In genomic region chr5:114422591-114422990, GRCm38 (mm10) we compare ENCODE assay signal across 18 mouse cellular contexts. TPM values are rescaled to one million over a fixed set of nuclear protein-coding genes. Genes with fewer than 3 reads are reported as not detected.
DNase-seq lines count a peak whose midpoint lies in the region; ATAC-seq lines count a peak whose summit lies in the region.
"Had no signal": no experiment of that assay in that cellular context is flagged by ENCODE, and none has a peak within 500 bp of the region (broad histone marks: within the 10 kb centered on the region; RNA-seq: fewer than 3 reads in every experiment).

No protein-coding gene starts in this region.

- 45% methylated on average over 5 of the region's 5 CpGs for WGBS in hindbrain, embryonic 10.5 days
- WGBS in hindbrain, embryonic 12.5 days, result 42% methylated on average over 5 of the region's 5 CpGs
- WGBS in liver, embryonic 15.5 days (ENCODE audit: insufficient replicate concordance), result 33% methylated on average over 5 of the region's 5 CpGs
- WGBS in liver, embryonic 11.5 days, result 38% methylated on average over 5 of the region's 5 CpGs
- 54% methylated on average over 5 of the region's 5 CpGs for WGBS in neural tube, embryonic 11.5 days

- H3K4me2 ChIP-seq in hindbrain, embryonic 12.5 days (replicated peaks), result no peak overlapping the region
- peak overlapping the region; percentile 21; the same call in 1 of the 2 replicates for H3K4me2 ChIP-seq in liver, embryonic 15.5 days
- no peak overlapping the region for H3K4me2 ChIP-seq in liver, embryonic 11.5 days
- no peak overlapping the region for H3K4me2 ChIP-seq in neural tube, embryonic 11.5 days (ENCODE audit: low read depth)
- H3K4me2 ChIP-seq: embryonic facial prominence, embryonic 15.5 days; forebrain, embryonic 15.5 days; heart, embryonic 13.5 days; hindbrain, embryonic 15.5 days; midbrain, embryonic 13.5 days had no signal

- H3K27me3 ChIP-seq in hindbrain, embryonic 10.5 days (ENCODE audit: insufficient read depth, poor library complexity, severe bottlenecking), result no peaks in the 10 kb centered on the region
- no peaks in the 10 kb centered on the region for H3K27me3 ChIP-seq in hindbrain, embryonic 12.5 days
- no peaks in the 10 kb centered on the region for H3K27me3 ChIP-seq in liver, embryonic 15.5 days
- no peaks in the 10 kb centered on the region for H3K27me3 ChIP-seq in liver, embryonic 11.5 days (replicated peaks; ENCODE audit: control insufficient read depth, insufficient read depth, low read length)
- H3K27me3 ChIP-seq in neural tube, embryonic 11.5 days (ENCODE audit: control insufficient read depth, insufficient read depth, low read length), result no peaks in the 10 kb centered on the region
- H3K27me3 ChIP-seq: embryonic facial prominence, embryonic 15.5 days; forebrain, embryonic 15.5 days; heart, embryonic 13.5 days; hindbrain, embryonic 15.5 days; midbrain, embryonic 13.5 days had no signal

- no peak overlapping the region for H3K4me3 ChIP-seq in hindbrain, embryonic 10.5 days
- no peak overlapping the region for H3K4me3 ChIP-seq in hindbrain, embryonic 12.5 days
- no peak overlapping the region for H3K4me3 ChIP-seq in liver, embryonic 15.5 days (replicated peaks)
- H3K4me3 ChIP-seq in liver, embryonic 11.5 days (ENCODE audit: low read depth, low read length), result no peak overlapping the region
- H3K4me3 ChIP-seq in neural tube, embryonic 11.5 days (ENCODE audit: low read depth, low read length), result no peak overlapping the region
- H3K4me3 ChIP-seq: embryonic facial prominence, embryonic 15.5 days; forebrain, embryonic 15.5 days; heart, embryonic 13.5 days; hindbrain, embryonic 15.5 days; midbrain, embryonic 13.5 days had no signal

- peaks cover 48% of the 10 kb centered on the region for H3K36me3 ChIP-seq in hindbrain, embryonic 10.5 days
- H3K36me3 ChIP-seq in hindbrain, embryonic 12.5 days, result peaks cover 39% of the 10 kb centered on the region
- peaks cover 29% of the 10 kb centered on the region for H3K36me3 ChIP-seq in liver, embryonic 15.5 days (replicated peaks)
- H3K36me3 ChIP-seq in liver, embryonic 11.5 days (ENCODE audit: control insufficient read depth, insufficient read depth, low read length), result peaks cover 30% of the 10 kb centered on the region
- H3K36me3 ChIP-seq in neural tube, embryonic 11.5 days (ENCODE audit: control insufficient read depth, insufficient read depth, low read length), result peaks cover 14% of the 10 kb centered on the region

- no peak for ATAC-seq in hindbrain, embryonic 12.5 days (ENCODE audit: low FRiP score)
- no peak for ATAC-seq in liver, embryonic 15.5 days (ENCODE audit: insufficient read depth)
- ATAC-seq in liver, embryonic 11.5 days (replicated peaks; ENCODE audit: low FRiP score), result no peak
- no peak for ATAC-seq in neural tube, embryonic 11.5 days (ENCODE audit: insufficient read depth, low FRiP score, low TSS enrichment)
- ATAC-seq: forebrain, embryonic 15.5 days; midbrain, embryonic 13.5 days had no signal

- DNase-seq in hindbrain, embryonic 10.5 days (ENCODE audit: low spot score), result no peak
- DNase-seq in liver, embryonic 11.5 days (ENCODE audit: low spot score), result no peak
- no peak for DNase-seq in neural tube, embryonic 11.5 days (ENCODE audit: low spot score)
- no peak for DNase-seq in neural tube, embryonic 10.5 days (ENCODE audit: extremely low spot score, low spot score)
- no peak for DNase-seq in right cerebral cortex, postnatal 14 days
- DNase-seq: cerebellum, adult 2 months; gastrocnemius, postnatal 10 days; heart, postnatal 14 days; kidney, postnatal 4 days; thymus, adult 18-20 months; thymus, postnatal 4 days had no signal

- peak overlapping the region; percentile 56; the same call in 1 of the 2 replicates for H3K27ac ChIP-seq in hindbrain, embryonic 10.5 days
- no peak overlapping the region for H3K27ac ChIP-seq in hindbrain, embryonic 12.5 days
- no peak overlapping the region for H3K27ac ChIP-seq in liver, embryonic 15.5 days (replicated peaks)
- H3K27ac ChIP-seq in liver, embryonic 11.5 days (ENCODE audit: low read depth, low read length), result no peak overlapping the region; the same call in 1 of the 2 replicates
- H3K27ac ChIP-seq in neural tube, embryonic 11.5 days (ENCODE audit: low read depth, low read length), result no peak overlapping the region
- H3K27ac ChIP-seq: embryonic facial prominence, embryonic 15.5 days; forebrain, embryonic 15.5 days; heart, embryonic 13.5 days; hindbrain, embryonic 15.5 days; midbrain, embryonic 13.5 days had no signal

- H3K9ac ChIP-seq in hindbrain, embryonic 12.5 days, result no peak overlapping the region
- H3K9ac ChIP-seq in liver, embryonic 15.5 days, result no peak overlapping the region
- no peak overlapping the region for H3K9ac ChIP-seq in liver, embryonic 11.5 days (ENCODE audit: low read depth, low read length)
- peak overlapping the region; percentile 26; the same call in 1 of the 2 replicates for H3K9ac ChIP-seq in neural tube, embryonic 11.5 days (ENCODE audit: low read length)
- H3K9ac ChIP-seq: embryonic facial prominence, embryonic 15.5 days; forebrain, embryonic 15.5 days; heart, embryonic 13.5 days; hindbrain, embryonic 15.5 days; midbrain, embryonic 13.5 days had no signal

- H3K9me3 ChIP-seq in hindbrain, embryonic 10.5 days, result no peaks in the 10 kb centered on the region
- no peaks in the 10 kb centered on the region for H3K9me3 ChIP-seq in hindbrain, embryonic 12.5 days (replicated peaks)
- no peaks in the 10 kb centered on the region for H3K9me3 ChIP-seq in liver, embryonic 15.5 days (replicated peaks)
- H3K9me3 ChIP-seq in liver, embryonic 11.5 days (ENCODE audit: control insufficient read depth, low read length), result no peaks in the 10 kb centered on the region
- no peaks in the 10 kb centered on the region for H3K9me3 ChIP-seq in neural tube, embryonic 11.5 days (ENCODE audit: control insufficient read depth, low read length)
- H3K9me3 ChIP-seq: embryonic facial prominence, embryonic 15.5 days; forebrain, embryonic 15.5 days; heart, embryonic 13.5 days; hindbrain, embryonic 15.5 days; midbrain, embryonic 13.5 days had no signal

- H3K4me1 ChIP-seq in hindbrain, embryonic 10.5 days (replicated peaks), result peaks cover 19% of the 10 kb centered on the region
- peaks cover 3% of the 10 kb centered on the region; the same call in 1 of the 2 replicates for H3K4me1 ChIP-seq in hindbrain, embryonic 12.5 days
- H3K4me1 ChIP-seq in liver, embryonic 15.5 days (replicated peaks), result peaks cover 7% of the 10 kb centered on the region
- peaks cover 5% of the 10 kb centered on the region for H3K4me1 ChIP-seq in liver, embryonic 11.5 days (replicated peaks; ENCODE audit: control insufficient read depth, insufficient read depth, low read length)
- no peaks in the 10 kb centered on the region for H3K4me1 ChIP-seq in neural tube, embryonic 11.5 days (ENCODE audit: control insufficient read depth, insufficient read depth, low read length)
- H3K4me1 ChIP-seq: embryonic facial prominence, embryonic 15.5 days had no signal

RNA-seq across cellular contexts. Expression of gene Mmab, which starts 21.3 kb away (rescaled TPM):
- 30.1 TPM in 2 replicates for polyA plus RNA-seq in hindbrain, embryonic 10.5 days (2016; fragmentation: Nextera tagmentation; extraction: Ambion mirVana)
- polyA plus RNA-seq in hindbrain, embryonic 12.5 days (2016; fragmentation: Nextera tagmentation; extraction: Ambion mirVana), result 27.3 and 31.5 TPM in 2 replicates
- 10.3 and 11.0 TPM in 2 replicates for polyA plus RNA-seq in liver, embryonic 15.5 days (2015; fragmentation: Nextera tagmentation; extraction: Ambion mirVana)
- polyA plus RNA-seq in liver, embryonic 11.5 days (2014; fragmentation: Nextera tagmentation; extraction: Ambion mirVana), result 27.9 and 29.5 TPM in 2 replicates
- polyA plus RNA-seq in neural tube, embryonic 11.5 days (2014; fragmentation: Nextera tagmentation; extraction: Ambion mirVana), result 25.1 and 29.2 TPM in 2 replicates

RNA-seq across cellular contexts. Expression of gene Mvk, which starts 21.5 kb away (rescaled TPM):
- 60.9 and 66.6 TPM in 2 replicates for polyA plus RNA-seq in hindbrain, embryonic 10.5 days (2016; fragmentation: Nextera tagmentation; extraction: Ambion mirVana)
- 50.6 and 51.2 TPM in 2 replicates for polyA plus RNA-seq in hindbrain, embryonic 12.5 days (2016; fragmentation: Nextera tagmentation; extraction: Ambion mirVana)
- 32.7 TPM in 2 replicates for polyA plus RNA-seq in liver, embryonic 15.5 days (2015; fragmentation: Nextera tagmentation; extraction: Ambion mirVana)
- 46.5 and 48.5 TPM in 2 replicates for polyA plus RNA-seq in liver, embryonic 11.5 days (2014; fragmentation: Nextera tagmentation; extraction: Ambion mirVana)
- polyA plus RNA-seq in neural tube, embryonic 11.5 days (2014; fragmentation: Nextera tagmentation; extraction: Ambion mirVana), result 64.1 and 66.5 TPM in 2 replicates

RNA-seq across cellular contexts. Expression of gene Ube3b, which starts 42.2 kb away (rescaled TPM):
- 52.5 and 56.2 TPM in 2 replicates for polyA plus RNA-seq in hindbrain, embryonic 10.5 days (2016; fragmentation: Nextera tagmentation; extraction: Ambion mirVana)
- polyA plus RNA-seq in hindbrain, embryonic 12.5 days (2016; fragmentation: Nextera tagmentation; extraction: Ambion mirVana), result 57.9 and 58.2 TPM in 2 replicates
- 17.1 and 18.4 TPM in 2 replicates for polyA plus RNA-seq in liver, embryonic 15.5 days (2015; fragmentation: Nextera tagmentation; extraction: Ambion mirVana)
- 41.1 and 41.4 TPM in 2 replicates for polyA plus RNA-seq in liver, embryonic 11.5 days (2014; fragmentation: Nextera tagmentation; extraction: Ambion mirVana)
- polyA plus RNA-seq in neural tube, embryonic 11.5 days (2014; fragmentation: Nextera tagmentation; extraction: Ambion mirVana), result 57.5 and 60.5 TPM in 2 replicates

RNA-seq across cellular contexts. Expression of gene Kctd10, which starts 42.3 kb away (rescaled TPM):
- 114 and 124 TPM in 2 replicates for polyA plus RNA-seq in hindbrain, embryonic 10.5 days (2016; fragmentation: Nextera tagmentation; extraction: Ambion mirVana)
- 110 and 115 TPM in 2 replicates for polyA plus RNA-seq in hindbrain, embryonic 12.5 days (2016; fragmentation: Nextera tagmentation; extraction: Ambion mirVana)
- polyA plus RNA-seq in liver, embryonic 15.5 days (2015; fragmentation: Nextera tagmentation; extraction: Ambion mirVana), result 21.1 and 22.6 TPM in 2 replicates
- 59.1 and 64.1 TPM in 2 replicates for polyA plus RNA-seq in liver, embryonic 11.5 days (2014; fragmentation: Nextera tagmentation; extraction: Ambion mirVana)
- 109 and 120 TPM in 2 replicates for polyA plus RNA-seq in neural tube, embryonic 11.5 days (2014; fragmentation: Nextera tagmentation; extraction: Ambion mirVana)
